Mouse (Mus musculus) kidney, embryonic 15.5 days (tissue): ENCODE results near the gene Rilp. TPM values are rescaled to one million over a fixed set of nuclear protein-coding genes. Genes with fewer than 3 reads are reported as not detected.
A peak's percentile ranks its signal among the peaks of the same experiment; 100 is the strongest.

Source experiments
- ATAC-seq: fragments of 200-750 bp; cut with Nextera tagmentation; replicated peaks from 2 replicates; pipeline ENCODE4 v1.8.0; 2017; ENCODE audit warnings: moderate TSS enrichment; ENCODE audit not compliant: low FRiP score
- H3K27ac ChIP-seq: fragments of 300-500 bp; sonication (generic); 2 replicates; pipeline ENCODE4 v1.5.1; 2015; ENCODE audit warnings: mild to moderate bottlenecking, inconsistent platforms
- H3K27me3 ChIP-seq: fragments of 300-500 bp; sonication (generic); 2 replicates; pipeline ENCODE4 v1.6.1; 2015; ENCODE audit warnings: inconsistent platforms
- H3K36me3 ChIP-seq: fragments of 300-500 bp; sonication (generic); 2 replicates; pipeline ENCODE4 v1.6.1; 2015; ENCODE audit warnings: inconsistent platforms
- H3K4me1 ChIP-seq: fragments of 300-500 bp; sonication (generic); 2 replicates; pipeline ENCODE4 v1.6.1; 2015; ENCODE audit warnings: inconsistent platforms
- H3K4me2 ChIP-seq: fragments of 300-500 bp; sonication (generic); 2 replicates; pipeline ENCODE4 v1.6.1; 2015; ENCODE audit warnings: moderate library complexity, mild to moderate bottlenecking, inconsistent platforms
- H3K4me3 ChIP-seq: fragments of 300-500 bp; sonication (generic); replicated peaks from 2 replicates; pipeline ENCODE4 v1.5.1; 2015; ENCODE audit warnings: mild to moderate bottlenecking, inconsistent platforms
- H3K9ac ChIP-seq: fragments of 300-500 bp; sonication (generic); 2 replicates; pipeline ENCODE4 v1.6.1; 2015; ENCODE audit warnings: mild to moderate bottlenecking, inconsistent platforms
- H3K9me3 ChIP-seq: fragments of 300-500 bp; sonication (generic); replicated peaks from 2 replicates; pipeline ENCODE4 v1.6.1; 2016; ENCODE audit warnings: inconsistent platforms
- WGBS: fragments of 180-500 bp; shearing (Covaris S2); methylation state at CpG from one replicate; pipeline ENCODE4 v1.1.7; 2015; ENCODE audit warnings: mixed read lengths; 5-methylcytosine and 5-hydroxymethylcytosine counted together
- polyA plus RNA-seq: library from polyadenylated mRNA; unstranded; fragments of >200 nt; fragmentation: Nextera tagmentation; extraction: Ambion mirVana; gene quantifications from 2 replicates; pipeline ENCODE4 v1.2.1, GENCODE M21; 2015

The Rilp gene
- polyA plus RNA-seq, 1 experiment from 2014 or later = 1.3 TPM

DNA sequence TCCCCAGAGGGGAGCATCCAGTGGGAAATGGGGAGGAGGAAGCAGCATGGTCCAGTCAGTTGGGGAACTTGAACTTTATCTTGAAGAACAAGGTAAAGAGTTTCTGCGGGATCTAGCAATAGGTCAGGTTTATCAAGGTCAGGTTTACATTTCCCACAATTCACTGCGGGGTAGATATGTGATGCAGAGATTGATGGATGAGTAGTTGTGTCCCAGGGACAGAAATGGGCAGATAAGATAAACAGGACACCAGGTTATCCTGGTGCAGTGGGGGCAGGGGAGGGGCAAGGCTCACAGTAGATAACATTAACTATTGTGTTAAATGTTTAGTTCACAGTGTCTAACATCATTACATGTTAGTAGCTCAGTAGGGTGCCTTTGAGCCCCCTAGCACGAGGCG lies 19.9 kb downstream of the Rilp start:
- H3K4me3 ChIP-seq = no peak overlapping the region
- H3K4me1 ChIP-seq = peaks cover 29% of the 10 kb centered on the region
- H3K27me3 ChIP-seq = no peaks in the 10 kb centered on the region
- no peak for ATAC-seq
- 55% methylated on average over 4 of the region's 4 CpGs for WGBS
- H3K9me3 ChIP-seq = no peaks in the 10 kb centered on the region
- H3K9ac ChIP-seq = no peak overlapping the region
- H3K27ac ChIP-seq = no peak overlapping the region
- H3K4me2 ChIP-seq = no peak overlapping the region
- no peaks in the 10 kb centered on the region for H3K36me3 ChIP-seq

DNA sequence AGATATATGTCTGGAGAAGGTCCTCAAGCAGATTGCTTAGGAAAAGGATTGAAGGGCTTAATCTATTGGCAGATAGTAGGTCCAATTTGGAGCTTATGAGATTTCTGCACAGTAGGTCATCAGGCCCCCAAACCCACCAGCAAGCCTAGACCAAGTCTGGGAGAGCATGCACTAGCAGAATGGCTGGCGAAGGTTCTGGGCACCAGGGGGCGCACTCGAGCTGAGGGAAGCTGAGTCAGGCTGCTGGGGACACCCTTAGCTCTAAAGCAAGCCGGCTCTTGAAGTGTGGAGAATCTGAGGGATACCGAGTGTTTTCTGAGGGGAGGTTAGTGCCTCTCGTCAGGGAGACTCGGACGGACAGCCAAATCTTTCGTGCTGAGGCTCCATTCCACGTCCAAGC lies 20.4 kb downstream of the Rilp start:
- Histone ChIP-seq H3K27me3 (no peaks in the 10 kb centered on the region), H3K36me3 (no peaks in the 10 kb centered on the region), H3K4me3 (peak overlapping the region; percentile 72), H3K9ac (peak overlapping the region; percentile 65), H3K4me1 (peaks cover 34% of the 10 kb centered on the region), H3K9me3 (no peaks in the 10 kb centered on the region), H3K4me2 (peak overlapping the region; percentile 98), H3K27ac (peak overlapping the region; percentile 94)
- under 1% methylated on average over 10 of the region's 10 CpGs for WGBS
- peak; percentile 53; the same call in 1 of the 2 replicates for ATAC-seq

DNA sequence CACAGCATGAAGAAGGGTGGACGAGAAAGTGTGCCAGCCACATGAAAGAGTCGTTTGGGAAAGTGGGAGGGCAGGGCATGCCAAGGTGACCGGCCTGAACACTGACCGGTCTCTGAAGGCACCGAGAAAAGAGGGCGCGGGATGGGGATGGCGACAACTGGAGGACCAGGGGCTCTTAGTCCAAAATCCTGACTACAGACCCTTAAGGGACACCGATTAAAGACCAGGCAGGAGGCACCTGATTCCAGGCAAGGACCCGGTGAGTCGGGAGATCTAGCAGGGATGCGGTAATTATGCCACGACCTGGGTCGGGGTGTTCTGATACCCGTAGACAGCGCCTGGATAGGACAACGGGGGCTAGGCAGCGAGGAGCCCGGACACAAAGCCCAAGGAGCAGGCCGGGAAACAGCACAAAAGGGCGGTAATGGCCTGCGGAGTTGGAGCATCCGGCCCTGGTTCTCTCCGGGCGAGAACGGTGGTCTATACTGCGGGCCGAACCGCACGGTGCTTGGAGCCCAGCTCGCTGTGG lies 21.0 kb downstream of the Rilp start:
- peak; percentile 9; the same call in 1 of the 2 replicates for ATAC-seq
- Histone ChIP-seq H3K9ac (peak overlapping the region; percentile 65), H3K4me1 (peaks cover 40% of the 10 kb centered on the region), H3K4me3 (peak overlapping the region; percentile 72), H3K4me2 (peak overlapping the region; percentile 98), H3K9me3 (no peaks in the 10 kb centered on the region), H3K27me3 (no peaks in the 10 kb centered on the region), H3K27ac (peak overlapping the region; percentile 94), H3K36me3 (no peaks in the 10 kb centered on the region)
- under 1% methylated on average over 31 of the region's 31 CpGs for WGBS

DNA sequence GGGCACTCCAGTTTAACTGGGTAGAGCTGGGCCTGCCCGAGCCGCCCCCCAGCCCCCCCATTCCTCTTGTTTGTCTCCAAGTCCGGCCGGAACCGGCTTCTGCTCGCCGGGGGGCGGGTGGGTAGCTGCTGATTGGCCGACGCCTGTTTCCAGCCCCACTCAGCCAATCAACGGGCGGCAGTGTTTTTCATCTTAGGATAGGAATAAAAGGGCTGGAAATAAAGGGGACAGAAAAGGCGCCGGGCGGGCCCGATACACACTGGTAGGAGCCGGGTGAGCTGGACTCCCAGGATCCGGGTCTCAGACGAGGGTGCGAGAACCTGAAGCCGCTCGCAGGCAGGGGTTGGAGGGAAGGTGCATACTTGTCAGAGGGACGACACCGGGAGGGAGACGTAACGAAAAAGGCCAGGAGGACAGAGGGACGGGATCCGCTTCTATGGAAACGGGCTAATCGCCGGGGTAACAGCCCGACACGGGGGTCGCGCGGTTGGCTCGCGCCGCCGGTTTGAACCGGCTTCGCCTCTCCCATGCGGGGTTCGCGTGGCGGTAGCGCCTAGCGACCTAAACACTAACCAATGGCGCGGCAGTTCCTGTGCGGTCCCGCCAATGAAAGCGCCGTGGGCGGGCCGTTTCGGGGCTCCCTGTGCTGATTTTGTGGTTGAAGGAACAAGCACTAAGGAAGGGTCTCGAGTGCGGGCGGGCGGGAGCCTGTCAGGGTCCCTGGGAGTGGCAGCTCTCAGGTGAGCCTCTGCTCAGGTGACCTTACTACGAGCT lies 21.8 kb downstream of the Rilp start, which contains the start of gene Slc43a2:
Slc43a2 (plus strand) TSS at position 226 of the 774 bp plus-strand sequence.
- Histone ChIP-seq H3K9ac (peak within 1 kb of the TSS; percentile 65), H3K27ac (peak within 1 kb of the TSS; percentile 94), H3K36me3 (no peaks in the 10 kb centered on the region), H3K9me3 (no peaks in the 10 kb centered on the region), H3K27me3 (no peaks in the 10 kb centered on the region), H3K4me1 (peaks cover 39% of the 10 kb centered on the region), H3K4me3 (peak within 1 kb of the TSS; percentile 72), H3K4me2 (peak within 1 kb of the TSS; percentile 98)
- under 1% methylated on average over 62 of the region's 62 CpGs for WGBS
- ATAC-seq = peak; percentile 94

DNA sequence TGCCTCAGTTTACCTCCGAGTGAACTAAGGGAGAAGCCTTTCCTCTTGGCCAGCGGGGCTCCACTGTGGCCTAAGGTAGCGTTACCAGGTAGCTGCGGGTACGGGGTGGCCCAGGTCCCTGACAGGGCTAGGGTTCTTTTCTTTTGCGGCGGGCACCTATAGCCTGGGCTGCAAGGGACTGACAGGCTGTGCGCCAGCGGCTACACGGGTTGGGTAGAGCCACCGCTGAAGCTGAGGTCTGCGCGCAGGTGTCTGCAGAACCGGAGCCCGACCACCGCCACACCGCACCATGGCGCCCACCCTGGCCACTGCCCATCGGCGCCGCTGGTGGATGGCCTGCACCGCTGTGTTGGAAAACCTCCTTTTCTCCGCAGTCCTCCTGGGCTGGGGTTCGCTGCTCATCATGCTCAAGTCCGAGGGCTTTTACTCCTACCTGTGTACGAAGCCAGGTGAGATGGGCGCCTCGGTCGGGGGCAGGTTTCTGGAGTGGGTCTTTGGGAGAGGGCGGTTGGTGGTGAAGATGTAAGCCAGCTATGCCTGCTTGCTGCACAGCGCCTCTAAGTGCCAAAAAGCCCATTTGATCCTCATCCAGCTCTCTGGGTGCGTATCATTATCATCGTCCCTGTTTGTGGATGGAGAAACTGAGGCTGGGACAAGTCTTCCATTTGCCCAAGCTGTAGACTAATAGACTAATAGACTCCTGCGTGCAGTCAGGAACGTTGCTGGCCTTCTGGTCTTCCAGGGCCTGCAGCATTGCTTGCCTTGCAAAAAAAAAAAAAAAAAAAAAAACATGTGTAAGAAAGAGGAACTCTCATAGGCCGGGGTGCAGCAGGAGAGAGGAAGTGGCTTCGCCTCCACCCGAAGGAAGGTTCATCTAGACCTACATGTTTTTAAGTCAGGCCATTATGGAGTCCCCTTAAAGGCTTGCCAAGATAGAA lies 22.7 kb downstream of the Rilp start:
- peaks cover 39% of the 10 kb centered on the region for H3K4me1 ChIP-seq
- H3K9ac ChIP-seq = peak overlapping the region; percentile 65
- no peaks in the 10 kb centered on the region for H3K27me3 ChIP-seq
- no peaks in the 10 kb centered on the region for H3K9me3 ChIP-seq
- peak; percentile 2; the same call in 1 of the 2 replicates for ATAC-seq
- H3K36me3 ChIP-seq = no peaks in the 10 kb centered on the region
- WGBS = 13% methylated on average over 38 of the region's 38 CpGs
- peak overlapping the region; percentile 98 for H3K4me2 ChIP-seq
- H3K4me3 ChIP-seq = peak overlapping the region; percentile 72
- H3K27ac ChIP-seq = peak overlapping the region; percentile 9; the same call in 1 of the 2 replicates

DNA sequence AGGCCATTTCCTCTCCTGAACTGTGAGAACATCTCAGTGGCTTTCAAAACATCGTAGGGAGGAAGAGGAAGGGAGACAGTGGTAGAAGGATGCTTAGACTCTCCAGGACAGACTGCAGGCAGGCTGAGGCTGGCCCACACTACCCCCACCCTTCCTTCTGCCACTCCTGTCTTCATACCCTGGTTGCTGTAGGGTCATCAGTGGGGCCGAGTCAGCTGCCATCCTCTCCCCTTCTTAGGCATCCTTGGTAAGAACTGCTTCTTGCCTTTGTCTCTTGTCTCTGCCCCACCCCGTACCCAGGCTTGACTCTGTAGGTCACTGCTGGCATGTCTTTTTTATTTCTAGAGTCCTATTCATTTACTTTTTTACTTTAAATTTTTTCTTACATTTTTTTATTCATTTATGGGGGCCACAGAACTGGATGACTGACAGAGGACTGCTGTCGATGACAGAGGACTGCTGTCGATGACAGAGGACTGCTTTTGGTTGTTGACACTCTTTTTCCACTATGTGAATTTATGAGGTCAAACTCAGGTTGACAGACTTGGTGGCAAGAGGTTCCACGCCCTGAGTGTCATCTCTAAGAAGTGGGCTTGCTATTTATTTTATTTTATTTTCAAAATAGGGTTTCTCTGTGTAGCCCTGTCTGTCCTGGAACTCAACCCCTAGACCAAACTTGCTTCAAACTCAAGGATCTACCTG lies 23.6 kb downstream of the Rilp start:
- ATAC-seq = no peak
- Histone ChIP-seq H3K4me3 (peak overlapping the region; percentile 72; the same call in 1 of the 2 replicates), H3K9me3 (no peaks in the 10 kb centered on the region), H3K4me2 (peak overlapping the region; percentile 98), H3K9ac (no peak overlapping the region), H3K27ac (no peak overlapping the region), H3K4me1 (peaks cover 47% of the 10 kb centered on the region), H3K27me3 (no peaks in the 10 kb centered on the region), H3K36me3 (no peaks in the 10 kb centered on the region)
- WGBS = 68% methylated on average over 6 of the region's 6 CpGs

DNA sequence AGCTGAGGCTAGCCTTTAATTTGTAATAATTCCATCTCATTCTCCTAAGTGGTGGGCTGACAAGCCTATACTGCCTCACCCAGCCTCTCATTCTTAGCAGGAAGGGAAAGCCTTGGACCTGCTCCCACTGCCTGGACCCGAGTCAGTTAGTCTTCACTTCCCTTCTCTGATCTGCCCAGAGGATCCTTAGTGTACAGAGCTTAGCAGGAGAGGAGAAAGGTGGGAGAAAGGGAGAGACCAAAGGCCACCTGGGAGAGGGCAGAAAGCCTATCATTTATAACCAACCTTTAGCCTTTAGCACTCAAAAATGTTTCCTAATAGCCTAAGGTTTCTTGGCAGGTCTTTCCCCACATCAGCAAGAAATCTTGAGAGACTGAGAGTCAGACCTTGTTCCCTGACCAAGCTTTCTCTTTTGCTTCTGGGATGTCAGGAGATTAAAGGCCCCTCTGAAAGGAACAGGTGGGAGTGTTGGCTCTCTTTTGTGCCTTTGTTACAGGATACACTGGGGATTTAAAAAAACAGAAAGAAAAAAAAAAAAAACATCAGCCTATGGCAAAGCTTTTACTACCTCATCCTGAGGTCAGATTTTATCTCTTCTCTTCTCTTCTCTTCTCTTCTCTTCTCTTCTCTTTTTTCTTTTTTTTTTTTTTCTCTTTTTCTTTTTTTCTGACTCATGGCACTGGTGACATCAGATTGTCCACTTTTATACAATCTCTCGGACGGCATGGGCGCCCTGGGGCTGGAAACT lies 24.6 kb downstream of the Rilp start:
- Histone ChIP-seq H3K9ac (no peak overlapping the region), H3K27ac (peak overlapping the region; percentile 72), H3K9me3 (no peaks in the 10 kb centered on the region), H3K4me1 (peaks cover 53% of the 10 kb centered on the region), H3K4me2 (peak overlapping the region; percentile 29), H3K4me3 (no peak overlapping the region), H3K36me3 (no peaks in the 10 kb centered on the region), H3K27me3 (no peaks in the 10 kb centered on the region)
- WGBS = 36% methylated on average over 4 of the region's 4 CpGs
- ATAC-seq = no peak

DNA sequence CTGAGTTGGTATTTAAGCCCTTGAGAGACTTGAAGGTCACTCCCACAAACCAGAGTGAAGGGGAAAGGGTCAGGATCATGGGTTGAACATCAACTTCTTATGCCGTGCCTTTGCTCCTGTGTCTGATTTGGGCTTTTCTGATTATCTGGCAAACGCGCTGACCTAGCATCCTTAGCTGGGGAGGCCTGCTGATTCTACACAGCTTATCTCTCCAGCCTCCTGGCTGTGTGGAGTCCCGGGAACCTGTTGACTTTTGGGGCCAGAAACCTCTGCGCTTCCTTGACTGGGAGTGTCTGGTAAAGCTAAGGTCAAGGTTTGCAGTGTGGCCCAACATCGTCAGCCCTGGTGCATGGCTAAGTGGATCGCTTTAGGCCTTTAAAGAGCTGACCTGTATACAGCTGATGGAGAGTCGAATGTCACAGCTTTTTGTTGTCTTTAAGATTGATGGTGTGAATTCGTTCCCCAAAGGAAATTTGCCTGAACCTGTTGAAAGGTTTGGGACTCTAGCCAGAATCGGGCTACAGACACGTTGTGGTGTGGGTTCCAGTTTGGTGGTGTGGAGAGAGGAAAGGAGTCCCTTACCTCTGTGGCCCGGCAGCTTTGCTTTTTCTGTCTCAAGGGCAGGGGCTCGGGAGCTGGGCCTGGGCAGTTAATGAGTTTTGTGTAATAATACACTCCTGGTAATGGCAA lies 25.4 kb downstream of the Rilp start:
- no peak for ATAC-seq
- no peak overlapping the region for H3K9ac ChIP-seq
- H3K4me1 ChIP-seq = peaks cover 55% of the 10 kb centered on the region
- no peaks in the 10 kb centered on the region for H3K9me3 ChIP-seq
- peak overlapping the region; percentile 29 for H3K4me2 ChIP-seq
- 20% methylated on average over 13 of the region's 13 CpGs for WGBS
- no peaks in the 10 kb centered on the region for H3K36me3 ChIP-seq
- H3K27ac ChIP-seq = peak overlapping the region; percentile 66
- no peaks in the 10 kb centered on the region for H3K27me3 ChIP-seq
- H3K4me3 ChIP-seq = no peak overlapping the region

DNA sequence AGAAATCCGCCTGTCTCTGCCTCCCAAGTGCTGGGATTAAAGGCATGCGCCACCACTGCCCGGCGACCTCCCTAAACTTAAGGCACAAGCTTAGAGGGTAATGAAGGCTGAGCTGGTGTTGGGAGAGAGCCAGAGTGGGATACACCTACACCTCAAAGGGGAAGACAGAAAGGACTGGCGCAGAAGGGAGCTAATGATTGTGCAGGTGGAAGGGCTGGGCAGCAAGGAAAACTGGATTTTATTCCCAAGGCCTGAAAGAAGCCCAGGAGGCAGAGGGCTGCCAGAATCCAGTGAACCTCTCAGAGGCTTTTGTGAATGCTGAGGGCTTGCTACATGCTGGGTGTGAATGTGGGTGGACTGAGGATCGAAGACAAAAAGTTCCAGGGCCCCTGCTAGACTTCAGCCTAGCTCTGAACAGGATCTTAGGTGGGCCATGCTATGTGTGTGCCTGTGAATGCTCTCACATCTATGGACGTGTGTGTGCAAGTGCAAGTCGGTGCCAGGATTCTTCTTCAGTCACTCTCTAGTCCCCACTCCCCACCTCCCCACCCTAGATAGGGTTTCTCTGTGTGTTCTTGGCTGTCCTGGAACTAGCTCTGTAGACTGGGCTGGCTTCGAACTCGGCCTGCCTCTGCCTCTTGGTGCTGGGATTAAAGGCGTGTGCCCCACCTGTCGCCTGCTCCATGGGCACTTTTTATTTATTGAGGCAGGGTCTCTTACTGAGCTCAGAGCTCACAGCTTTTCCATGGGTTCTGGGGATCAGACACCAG lies 26.5 kb downstream of the Rilp start:
- no peak for ATAC-seq
- 93% methylated on average over 12 of the region's 12 CpGs for WGBS
- no peaks in the 10 kb centered on the region for H3K27me3 ChIP-seq
- no peak overlapping the region for H3K27ac ChIP-seq
- H3K9me3 ChIP-seq = no peaks in the 10 kb centered on the region
- no peak overlapping the region for H3K4me2 ChIP-seq
- H3K4me1 ChIP-seq = peaks cover 62% of the 10 kb centered on the region
- no peak overlapping the region for H3K9ac ChIP-seq
- H3K4me3 ChIP-seq = no peak overlapping the region
- no peaks in the 10 kb centered on the region for H3K36me3 ChIP-seq

DNA sequence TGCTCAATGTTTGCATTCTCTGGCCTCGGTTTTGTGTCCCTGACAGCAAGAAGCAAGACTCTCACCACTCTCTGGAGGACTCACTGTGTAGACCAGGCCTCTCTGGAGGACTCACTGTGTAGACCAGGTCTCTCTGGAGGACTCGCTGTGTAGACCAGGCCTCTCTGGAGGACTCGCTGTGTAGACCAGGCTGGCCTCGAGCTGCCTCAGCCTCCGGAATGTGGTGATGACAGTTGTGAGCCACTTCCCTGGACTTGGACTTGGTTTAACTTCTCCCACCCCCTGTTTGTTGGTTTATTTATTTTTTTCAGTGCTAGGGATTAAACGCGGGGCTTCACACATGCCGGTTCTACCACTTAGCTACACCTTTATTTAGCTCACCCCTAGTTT lies 27.1 kb downstream of the Rilp start:
- H3K36me3 ChIP-seq = no peaks in the 10 kb centered on the region
- H3K9me3 ChIP-seq = no peaks in the 10 kb centered on the region
- no peak overlapping the region for H3K4me3 ChIP-seq
- H3K9ac ChIP-seq = no peak overlapping the region
- WGBS = 89% methylated on average over 8 of the region's 8 CpGs
- H3K4me2 ChIP-seq = no peak overlapping the region
- no peak for ATAC-seq
- H3K27ac ChIP-seq = no peak overlapping the region
- H3K27me3 ChIP-seq = no peaks in the 10 kb centered on the region
- H3K4me1 ChIP-seq = peaks cover 62% of the 10 kb centered on the region
